ENCODE assay signal across 8 mouse cellular contexts in the genomic region with DNA sequence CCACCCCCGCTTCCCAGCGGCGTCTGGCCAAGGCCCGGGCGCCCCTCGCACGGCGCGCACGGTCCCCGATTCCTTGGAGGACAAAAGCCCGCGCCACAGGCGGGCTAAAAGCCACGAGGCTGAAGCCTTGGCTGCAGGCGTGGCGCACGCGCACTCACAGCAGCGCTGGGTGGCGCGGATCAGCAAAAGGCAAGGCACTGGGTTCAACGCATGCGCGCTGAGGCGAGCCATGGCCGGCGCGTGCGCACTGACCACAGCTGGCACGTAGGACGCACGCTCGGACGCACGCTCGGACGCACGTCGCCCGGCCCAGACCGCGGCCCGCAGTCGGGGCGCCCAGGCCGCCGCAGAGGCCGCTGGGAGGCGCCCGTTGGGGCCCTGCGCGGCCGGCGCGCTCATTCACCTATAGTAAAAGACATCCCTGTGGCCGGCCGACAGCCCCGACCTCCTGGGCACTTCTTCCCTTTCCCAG. TPM values are rescaled to one million over a fixed set of nuclear protein-coding genes. Genes with fewer than 3 reads are reported as not detected.
DNase-seq lines count a peak whose midpoint lies in the region; ATAC-seq and TF ChIP-seq lines count a peak whose summit lies in the region.

No protein-coding gene starts in this region.

- under 1% methylated on average over 59 of the region's 59 CpGs for WGBS in forebrain, embryonic 11.5 days
- WGBS in heart, postnatal 0 days: under 1% methylated on average over 52 of the region's 59 CpGs
- WGBS in liver, embryonic 16.5 days (ENCODE audit: insufficient replicate concordance): 0% methylated on average over 57 of the region's 59 CpGs
- WGBS in neural tube, embryonic 13.5 days: under 1% methylated on average over 59 of the region's 59 CpGs

- peak; percentile 86 for TF ChIP-seq POLR2A in testis, adult 2 months (IDR thresholded peaks at IDR 0.05; ENCODE audit: control insufficient read depth, low read depth, low read length)

- no peak for TF ChIP-seq CTCF in heart, postnatal 0 days (IDR thresholded peaks at IDR 0.05; ENCODE audit: low read depth)
- peak; percentile 22; the same call in 1 of the 2 replicates for TF ChIP-seq CTCF in testis, adult 2 months (IDR thresholded peaks at IDR 0.05; ENCODE audit: control insufficient read depth, insufficient read depth, insufficient replicate concordance, low read depth, low read length)

- peak; percentile 94 to 95 for DNase-seq in CD8-positive naive resting alpha-beta T cell, adult 2 months (ENCODE audit: low read depth in 2 of 2, low spot score in 2 of 2)
- peak; percentile 95 for DNase-seq in c-Kit-positive CD71-negative TER-119-negative erythroid progenitor cells, embryonic 14.5 days (ENCODE audit: low read depth)
- DNase-seq in forebrain, embryonic 11.5 days (ENCODE audit: low spot score): peak; percentile 100
- DNase-seq in heart, postnatal 0 days (ENCODE audit: low spot score): peak; percentile 98
- peak; percentile 99 for DNase-seq in kidney, postnatal 4 days

- ATAC-seq in forebrain, embryonic 11.5 days (replicated peaks; ENCODE audit: low FRiP score): peak; percentile 87
- peak; percentile 86 for ATAC-seq in heart, postnatal 0 days (ENCODE audit: insufficient read depth, low read depth)
- peak; percentile 79 for ATAC-seq in liver, embryonic 16.5 days (ENCODE audit: low read depth)
- ATAC-seq in neural tube, embryonic 13.5 days (ENCODE audit: low read depth): peak; percentile 88

- H3K9ac ChIP-seq in forebrain, embryonic 11.5 days (ENCODE audit: low read length): peak overlapping the region; percentile 97
- H3K9ac ChIP-seq in heart, postnatal 0 days (replicated peaks; ENCODE audit: low read depth, low read length): peak overlapping the region; percentile 87
- peak overlapping the region; percentile 97 for H3K9ac ChIP-seq in liver, embryonic 16.5 days (ENCODE audit: low read depth, low read length)
- peak overlapping the region; percentile 95 for H3K9ac ChIP-seq in neural tube, embryonic 13.5 days

- peak overlapping the region; percentile 79 for H3K4me3 ChIP-seq in forebrain, embryonic 11.5 days (ENCODE audit: low read depth, low read length)
- peak overlapping the region; percentile 83 for H3K4me3 ChIP-seq in heart, postnatal 0 days (ENCODE audit: low read depth, low read length)
- peak overlapping the region; percentile 96 for H3K4me3 ChIP-seq in liver, embryonic 16.5 days (ENCODE audit: low read depth, low read length)
- H3K4me3 ChIP-seq in neural tube, embryonic 13.5 days: peak overlapping the region; percentile 76
- H3K4me3 ChIP-seq in testis, adult 2 months (ENCODE audit: control insufficient read depth, low read depth, low read length): peak overlapping the region; percentile 93

- TF ChIP-seq EP300 in heart, postnatal 0 days (IDR thresholded peaks at IDR 0.05; ENCODE audit: low read depth): no peak

- H3K27ac ChIP-seq in forebrain, embryonic 11.5 days (ENCODE audit: low read depth, low read length): peak overlapping the region; percentile 98
- peak overlapping the region; percentile 97 for H3K27ac ChIP-seq in heart, postnatal 0 days (ENCODE audit: low read depth)
- H3K27ac ChIP-seq in liver, embryonic 16.5 days (ENCODE audit: low read length): peak overlapping the region; percentile 99
- peak overlapping the region; percentile 100 for H3K27ac ChIP-seq in neural tube, embryonic 13.5 days (replicated peaks)
- peak overlapping the region; percentile 99 for H3K27ac ChIP-seq in testis, adult 2 months (ENCODE audit: control insufficient read depth, insufficient read depth, low read depth, low read length)

- peaks cover 18% of the 10 kb centered on the region for H3K36me3 ChIP-seq in forebrain, embryonic 11.5 days (ENCODE audit: control insufficient read depth, insufficient read depth, low read length)
- H3K36me3 ChIP-seq in heart, postnatal 0 days (replicated peaks; ENCODE audit: control insufficient read depth, insufficient read depth, low read length): peaks cover 44% of the 10 kb centered on the region
- H3K36me3 ChIP-seq in liver, embryonic 16.5 days (ENCODE audit: control insufficient read depth, insufficient read depth): peaks cover 37% of the 10 kb centered on the region
- peaks cover 53% of the 10 kb centered on the region for H3K36me3 ChIP-seq in neural tube, embryonic 13.5 days
- no peaks in the 10 kb centered on the region; the same call in none of the 2 replicates for H3K36me3 ChIP-seq in testis, adult 2 months (ENCODE audit: control insufficient read depth, insufficient read depth, low read length)

- H3K27me3 ChIP-seq in forebrain, embryonic 11.5 days (ENCODE audit: control insufficient read depth, insufficient read depth, low read length): no peaks in the 10 kb centered on the region
- H3K27me3 ChIP-seq in heart, postnatal 0 days (ENCODE audit: control insufficient read depth, insufficient read depth, low read length): no peaks in the 10 kb centered on the region
- no peaks in the 10 kb centered on the region for H3K27me3 ChIP-seq in liver, embryonic 16.5 days (ENCODE audit: control insufficient read depth, insufficient read depth, low read depth, low read length)
- H3K27me3 ChIP-seq in neural tube, embryonic 13.5 days: no peaks in the 10 kb centered on the region
- H3K27me3 ChIP-seq in testis, adult 2 months (ENCODE audit: control insufficient read depth, insufficient read depth, low read length): no peaks in the 10 kb centered on the region

- H3K4me2 ChIP-seq in forebrain, embryonic 11.5 days (ENCODE audit: low read depth, low read length, severe bottlenecking): peak overlapping the region; percentile 64
- peak overlapping the region; percentile 73 for H3K4me2 ChIP-seq in heart, postnatal 0 days (ENCODE audit: low read depth, low read length)
- H3K4me2 ChIP-seq in liver, embryonic 16.5 days (ENCODE audit: low read depth, low read length): peak overlapping the region; percentile 98
- H3K4me2 ChIP-seq in neural tube, embryonic 13.5 days: peak overlapping the region; percentile 96

- H3K4me1 ChIP-seq in forebrain, embryonic 11.5 days (replicated peaks; ENCODE audit: control insufficient read depth, insufficient read depth, low read length): peaks cover 17% of the 10 kb centered on the region
- peaks cover 22% of the 10 kb centered on the region for H3K4me1 ChIP-seq in heart, postnatal 0 days (ENCODE audit: control insufficient read depth, insufficient read depth)
- peaks cover 36% of the 10 kb centered on the region for H3K4me1 ChIP-seq in liver, embryonic 16.5 days (ENCODE audit: control insufficient read depth, low read depth, low read length)
- peaks cover 37% of the 10 kb centered on the region for H3K4me1 ChIP-seq in neural tube, embryonic 13.5 days (replicated peaks)
- H3K4me1 ChIP-seq in testis, adult 2 months (ENCODE audit: control insufficient read depth, insufficient read depth, low read length): peaks cover 15% of the 10 kb centered on the region

- H3K9me3 ChIP-seq in forebrain, embryonic 11.5 days (ENCODE audit: control insufficient read depth, low read length): peaks cover 3% of the 10 kb centered on the region; the same call in 1 of the 2 replicates
- H3K9me3 ChIP-seq in heart, postnatal 0 days (replicated peaks; ENCODE audit: control insufficient read depth, low read length): no peaks in the 10 kb centered on the region
- H3K9me3 ChIP-seq in liver, embryonic 16.5 days (replicated peaks; ENCODE audit: control insufficient read depth, low read length): no peaks in the 10 kb centered on the region
- no peaks in the 10 kb centered on the region for H3K9me3 ChIP-seq in neural tube, embryonic 13.5 days

RNA-seq across cellular contexts. Expression of a gene that starts 0.6 kb away (rescaled TPM):
- polyA plus RNA-seq in forebrain, embryonic 11.5 days (2014; fragmentation: Nextera tagmentation; extraction: Ambion mirVana): 276 and 322 TPM in 2 replicates
- 35.1 and 35.3 TPM in 2 replicates for total RNA-seq in heart, postnatal 0 days (2014; rRNA removed; ENCODE audit: low replicate concordance)
- polyA plus RNA-seq in heart, postnatal 0 days (2015; fragmentation: Nextera tagmentation; extraction: Ambion mirVana): 75.6 and 78.0 TPM in 2 replicates
- polyA plus RNA-seq in liver, embryonic 16.5 days (2015; fragmentation: Nextera tagmentation; extraction: Ambion mirVana): 49.2 and 52.7 TPM in 2 replicates
- 238 and 241 TPM in 2 replicates for polyA plus RNA-seq in neural tube, embryonic 13.5 days (2015; fragmentation: Nextera tagmentation; extraction: Ambion mirVana)
- 135 and 153 TPM in 2 replicates for polyA plus RNA-seq in testis, adult 2 months (2012; rRNA removed)

RNA-seq across cellular contexts. Expression of a gene that starts 7.9 kb away (rescaled TPM):
- 430 and 504 TPM in 2 replicates for polyA plus RNA-seq in forebrain, embryonic 11.5 days (2014; fragmentation: Nextera tagmentation; extraction: Ambion mirVana)
- 1,589 and 2,020 TPM in 2 replicates for total RNA-seq in heart, postnatal 0 days (2014; rRNA removed; ENCODE audit: low replicate concordance)
- 3,128 and 3,343 TPM in 2 replicates for polyA plus RNA-seq in heart, postnatal 0 days (2015; fragmentation: Nextera tagmentation; extraction: Ambion mirVana)
- polyA plus RNA-seq in liver, embryonic 16.5 days (2015; fragmentation: Nextera tagmentation; extraction: Ambion mirVana): 509 and 519 TPM in 2 replicates
- 462 and 574 TPM in 2 replicates for polyA plus RNA-seq in neural tube, embryonic 13.5 days (2015; fragmentation: Nextera tagmentation; extraction: Ambion mirVana)
- polyA plus RNA-seq in testis, adult 2 months (2012; rRNA removed): 446 and 549 TPM in 2 replicates

RNA-seq across cellular contexts. Expression of a gene that starts 11.3 kb away (rescaled TPM):
- 13.3 and 15.9 TPM in 2 replicates for polyA plus RNA-seq in forebrain, embryonic 11.5 days (2014; fragmentation: Nextera tagmentation; extraction: Ambion mirVana)
- total RNA-seq in heart, postnatal 0 days (2014; rRNA removed; ENCODE audit: low replicate concordance): 20.0 and 26.4 TPM in 2 replicates
- 2.2 and 2.9 TPM in 2 replicates for polyA plus RNA-seq in heart, postnatal 0 days (2015; fragmentation: Nextera tagmentation; extraction: Ambion mirVana)
- polyA plus RNA-seq in liver, embryonic 16.5 days (2015; fragmentation: Nextera tagmentation; extraction: Ambion mirVana): 0.32 and 0.60 TPM in 2 replicates
- 15.6 and 16.7 TPM in 2 replicates for polyA plus RNA-seq in neural tube, embryonic 13.5 days (2015; fragmentation: Nextera tagmentation; extraction: Ambion mirVana)
- 596 and 686 TPM in 2 replicates for polyA plus RNA-seq in testis, adult 2 months (2012; rRNA removed)

RNA-seq across cellular contexts. Expression of a gene that starts 34.7 kb away (rescaled TPM):
- 237 and 256 TPM in 2 replicates for polyA plus RNA-seq in forebrain, embryonic 11.5 days (2014; fragmentation: Nextera tagmentation; extraction: Ambion mirVana)
- 77.8 and 91.4 TPM in 2 replicates for total RNA-seq in heart, postnatal 0 days (2014; rRNA removed; ENCODE audit: low replicate concordance)
- 20.1 and 20.6 TPM in 2 replicates for polyA plus RNA-seq in heart, postnatal 0 days (2015; fragmentation: Nextera tagmentation; extraction: Ambion mirVana)
- polyA plus RNA-seq in liver, embryonic 16.5 days (2015; fragmentation: Nextera tagmentation; extraction: Ambion mirVana): 39.8 and 44.4 TPM in 2 replicates
- polyA plus RNA-seq in neural tube, embryonic 13.5 days (2015; fragmentation: Nextera tagmentation; extraction: Ambion mirVana): 62.1 and 70.4 TPM in 2 replicates
- 13.4 and 14.9 TPM in 2 replicates for polyA plus RNA-seq in testis, adult 2 months (2012; rRNA removed)

RNA-seq across cellular contexts. Expression of a gene that starts 42.5 kb away (rescaled TPM):
- 0.36 and 0.87 TPM in 2 replicates for polyA plus RNA-seq in forebrain, embryonic 11.5 days (2014; fragmentation: Nextera tagmentation; extraction: Ambion mirVana)
- total RNA-seq in heart, postnatal 0 days (2014; rRNA removed; ENCODE audit: low replicate concordance): 1.7 TPM in 1 of 2 replicates, not detected in the other
- polyA plus RNA-seq in heart, postnatal 0 days (2015; fragmentation: Nextera tagmentation; extraction: Ambion mirVana): 0.05 TPM in 2 replicates
- polyA plus RNA-seq in liver, embryonic 16.5 days (2015; fragmentation: Nextera tagmentation; extraction: Ambion mirVana): 0.05 and 0.18 TPM in 2 replicates
- 1.0 and 1.5 TPM in 2 replicates for polyA plus RNA-seq in neural tube, embryonic 13.5 days (2015; fragmentation: Nextera tagmentation; extraction: Ambion mirVana)
- 1.3 and 1.7 TPM in 2 replicates for polyA plus RNA-seq in testis, adult 2 months (2012; rRNA removed)

Comparison
In these comparisons a context has a peak if more than half of its experiments do, and no peak if none do; other contexts are left out.
1. Peak in every context shown above with its lines: DNase-seq, ATAC-seq, H3K4me3 ChIP-seq and H3K27ac ChIP-seq.
2. RNA of a gene that starts 11.3 kb away (polyA plus RNA-seq): 596 to 686 TPM in testis, adult 2 months; 15.6 to 16.7 TPM in neural tube, embryonic 13.5 days, 13.3 to 15.9 TPM in forebrain, embryonic 11.5 days, 2.2 to 2.9 TPM in heart, postnatal 0 days and 0.32 to 0.60 TPM in liver, embryonic 16.5 days; every median in the first group is over 10 times any median in the second.